Mouse (Mus musculus): Measurements from ENCODE around the gene Cd9. TPM values are rescaled to one million over a fixed set of nuclear protein-coding genes. Genes with fewer than 3 reads are reported as not detected.

Gene Cd9
- polyA plus RNA-seq, 1 experiment from 2014 or later: 243 TPM

DNA sequence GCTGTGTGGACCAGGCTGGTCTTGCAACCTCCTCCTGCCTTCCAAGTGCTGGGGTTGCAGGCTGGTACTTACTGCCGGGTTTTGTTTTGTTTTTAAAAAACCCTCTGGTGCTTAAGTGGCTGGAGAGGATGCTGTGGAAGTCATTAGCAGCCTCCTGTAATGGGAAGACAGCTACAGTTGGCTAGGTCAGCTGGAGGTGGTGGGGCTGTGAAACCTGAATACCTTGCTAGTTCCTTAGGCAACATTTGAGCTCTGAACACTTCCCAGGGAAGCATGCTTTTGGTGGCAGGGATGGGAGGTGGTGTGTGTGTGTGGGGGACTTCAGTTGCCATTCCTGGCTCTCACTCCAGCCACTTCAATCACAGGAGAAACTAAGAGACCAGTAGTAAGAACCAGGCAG is 19.4 kb downstream of the Cd9 start:
- Histone ChIP-seq H3K27ac (ENCODE audit: low read depth) (no peak overlapping the region), H3K27me3 (ENCODE audit: insufficient read depth, low read length) (no peaks in the 10 kb centered on the region), H3K4me2 (ENCODE audit: low read depth, low read length) (no peak overlapping the region), H3K36me3 (replicated peaks; ENCODE audit: insufficient read depth, low read length) (peaks cover 6% of the 10 kb centered on the region; the same call in 1 of the 2 replicates), H3K4me3 (ENCODE audit: low read depth, low read length) (no peak overlapping the region), H3K9me3 (ENCODE audit: low read length) (no peaks in the 10 kb centered on the region), H3K4me1 (ENCODE audit: insufficient read depth) (peaks cover 65% of the 10 kb centered on the region), H3K9ac (replicated peaks) (no peak overlapping the region)
- ATAC-seq: no peak
- 50% methylated on average over 1 of the region's 1 CpGs for WGBS (ENCODE audit: insufficient replicate concordance)
- TF ChIP-seq CTCF (IDR thresholded peaks at IDR 0.05; ENCODE audit: low read depth): no peak
- TF ChIP-seq EP300 (IDR thresholded peaks at IDR 0.05; ENCODE audit: low read depth): no peak
- no peak for DNase-seq

DNA sequence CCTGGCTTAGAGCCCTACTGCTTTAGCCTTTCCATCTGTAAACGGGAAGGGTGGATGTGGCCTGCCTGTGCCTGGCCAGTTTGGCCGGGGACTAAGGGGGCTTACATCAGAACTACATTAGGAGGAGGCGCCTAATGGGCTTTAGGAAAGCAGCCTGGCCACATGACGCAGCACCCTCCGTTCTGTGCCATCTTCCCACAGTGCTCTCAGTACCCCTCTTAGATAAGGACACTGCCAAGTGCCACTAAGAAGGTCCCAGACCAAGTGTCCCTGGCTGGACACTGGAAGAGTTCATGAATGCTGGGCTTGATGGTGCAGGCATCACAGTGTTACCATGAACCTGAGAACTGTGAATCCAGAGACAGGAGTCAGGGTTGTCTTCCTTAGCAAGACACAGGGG is 20.7 kb downstream of the Cd9 start:
- Histone ChIP-seq H3K4me1 (ENCODE audit: insufficient read depth) (peaks cover 57% of the 10 kb centered on the region), H3K4me3 (ENCODE audit: low read depth, low read length) (no peak overlapping the region), H3K36me3 (replicated peaks; ENCODE audit: insufficient read depth, low read length) (peaks cover 14% of the 10 kb centered on the region), H3K9ac (replicated peaks) (no peak overlapping the region; the same call in 1 of the 2 replicates), H3K27me3 (ENCODE audit: insufficient read depth, low read length) (no peaks in the 10 kb centered on the region), H3K4me2 (ENCODE audit: low read depth, low read length) (peak overlapping the region; percentile 55), H3K27ac (ENCODE audit: low read depth) (peak overlapping the region; percentile 90), H3K9me3 (ENCODE audit: low read length) (no peaks in the 10 kb centered on the region)
- peak; percentile 16 for ATAC-seq
- no peak for TF ChIP-seq CTCF (IDR thresholded peaks at IDR 0.05; ENCODE audit: low read depth)
- TF ChIP-seq EP300 (IDR thresholded peaks at IDR 0.05; ENCODE audit: low read depth): no peak
- WGBS (ENCODE audit: insufficient replicate concordance): 56% methylated on average over 5 of the region's 5 CpGs
- no peak for DNase-seq

DNA sequence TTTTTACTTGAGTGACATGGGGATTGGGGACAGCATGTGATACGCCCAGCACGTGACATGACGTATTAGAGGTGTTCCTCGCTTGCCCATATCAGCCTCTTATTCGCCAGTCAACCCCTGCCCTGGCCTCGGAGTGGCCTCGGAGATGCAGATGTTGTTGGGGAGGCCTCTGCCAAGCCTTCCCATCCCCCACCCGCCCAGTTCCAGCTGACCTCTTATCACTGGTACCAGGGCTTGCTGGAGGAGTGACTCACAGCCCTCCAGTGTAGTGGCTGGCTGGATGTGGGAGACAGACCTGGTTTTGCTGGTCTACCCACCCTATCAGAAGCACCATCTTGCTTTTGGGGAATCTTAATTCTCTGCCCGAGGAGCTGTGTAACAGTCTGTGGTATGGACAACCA is 21.3 kb downstream of the Cd9 start:
- Histone ChIP-seq H3K27ac (ENCODE audit: low read depth) (peak overlapping the region; percentile 90), H3K27me3 (ENCODE audit: insufficient read depth, low read length) (no peaks in the 10 kb centered on the region), H3K9ac (replicated peaks) (no peak overlapping the region; the same call in 1 of the 2 replicates), H3K4me3 (ENCODE audit: low read depth, low read length) (no peak overlapping the region), H3K36me3 (replicated peaks; ENCODE audit: insufficient read depth, low read length) (peaks cover 20% of the 10 kb centered on the region), H3K4me2 (ENCODE audit: low read depth, low read length) (peak overlapping the region; percentile 55), H3K4me1 (ENCODE audit: insufficient read depth) (peaks cover 51% of the 10 kb centered on the region), H3K9me3 (ENCODE audit: low read length) (no peaks in the 10 kb centered on the region)
- peak; percentile 87 for DNase-seq
- ATAC-seq: peak; percentile 95
- TF ChIP-seq CTCF (IDR thresholded peaks at IDR 0.05; ENCODE audit: low read depth): no peak
- TF ChIP-seq EP300 (IDR thresholded peaks at IDR 0.05; ENCODE audit: low read depth): peak; percentile 91
- WGBS (ENCODE audit: insufficient replicate concordance): 39% methylated on average over 9 of the region's 9 CpGs

DNA sequence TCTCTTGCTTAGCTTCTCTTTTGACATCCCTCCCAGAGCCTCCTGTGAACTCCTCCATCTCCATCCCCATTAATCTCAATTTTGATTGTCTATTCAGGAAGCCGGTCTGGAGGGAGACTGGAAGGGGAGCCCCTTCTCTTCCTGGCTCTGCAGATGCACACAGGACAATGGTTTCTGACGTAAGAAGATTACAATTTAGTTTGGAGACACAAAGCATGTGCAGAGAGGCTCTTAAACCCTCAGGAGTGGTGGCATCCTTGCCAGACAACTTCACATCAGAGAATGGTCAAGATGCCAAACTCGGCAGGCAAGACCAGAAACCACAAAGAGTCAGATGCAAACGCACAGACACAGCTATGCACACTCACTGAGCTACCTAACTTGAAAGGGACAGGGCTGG is 22.7 kb downstream of the Cd9 start:
- no peaks in the 10 kb centered on the region for H3K9me3 ChIP-seq (ENCODE audit: low read length)
- H3K9ac ChIP-seq (replicated peaks): no peak overlapping the region
- DNase-seq (no peak), ATAC-seq (no peak)
- no peak overlapping the region for H3K4me3 ChIP-seq (ENCODE audit: low read depth, low read length)
- TF ChIP-seq EP300 (IDR thresholded peaks at IDR 0.05; ENCODE audit: low read depth) (no peak), CTCF (IDR thresholded peaks at IDR 0.05; ENCODE audit: low read depth) (no peak)
- no peak overlapping the region; the same call in 1 of the 2 replicates for H3K27ac ChIP-seq (ENCODE audit: low read depth)
- peaks cover 27% of the 10 kb centered on the region for H3K36me3 ChIP-seq (replicated peaks; ENCODE audit: insufficient read depth, low read length)
- H3K4me2 ChIP-seq (ENCODE audit: low read depth, low read length): no peak overlapping the region
- peaks cover 42% of the 10 kb centered on the region for H3K4me1 ChIP-seq (ENCODE audit: insufficient read depth)
- H3K27me3 ChIP-seq (ENCODE audit: insufficient read depth, low read length): no peaks in the 10 kb centered on the region
- WGBS (ENCODE audit: insufficient replicate concordance): 52% methylated on average over 4 of the region's 4 CpGs

DNA sequence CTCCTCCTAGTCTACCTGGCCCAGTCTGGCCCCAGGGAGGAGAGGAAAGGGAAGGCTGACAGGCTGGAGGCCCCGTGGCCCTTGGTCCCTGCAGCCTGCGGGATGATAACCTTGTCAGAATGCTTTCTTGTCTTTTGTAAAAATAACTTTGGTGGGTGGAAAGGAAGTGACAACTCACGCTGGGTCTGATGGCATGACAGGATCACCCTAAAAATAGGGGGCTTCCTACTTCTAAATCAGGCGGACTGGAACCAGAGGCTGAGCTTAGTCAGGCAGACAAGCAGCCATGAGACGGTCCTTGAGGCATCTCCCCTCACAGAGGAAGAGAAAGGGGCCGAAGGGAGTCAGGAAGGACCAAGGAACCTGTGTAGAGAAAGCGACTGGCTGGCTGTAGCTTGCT is 23.3 kb downstream of the Cd9 start:
- DNase-seq (no peak), ATAC-seq (no peak)
- H3K4me1 ChIP-seq (ENCODE audit: insufficient read depth): peaks cover 36% of the 10 kb centered on the region
- peaks cover 27% of the 10 kb centered on the region for H3K36me3 ChIP-seq (replicated peaks; ENCODE audit: insufficient read depth, low read length)
- 45% methylated on average over 7 of the region's 7 CpGs for whole genome bisulfite sequencing (ENCODE audit: insufficient replicate concordance)
- no peak overlapping the region; the same call in 1 of the 2 replicates for H3K27ac ChIP-seq (ENCODE audit: low read depth)
- H3K9me3 ChIP-seq (ENCODE audit: low read length): no peaks in the 10 kb centered on the region
- H3K27me3 ChIP-seq (ENCODE audit: insufficient read depth, low read length): no peaks in the 10 kb centered on the region
- no peak overlapping the region; the same call in 1 of the 2 replicates for H3K9ac ChIP-seq (replicated peaks)
- H3K4me2 ChIP-seq (ENCODE audit: low read depth, low read length): no peak overlapping the region
- no peak overlapping the region for H3K4me3 ChIP-seq (ENCODE audit: low read depth, low read length)
- no peak for TF ChIP-seq CTCF (IDR thresholded peaks at IDR 0.05; ENCODE audit: low read depth)
- no peak for TF ChIP-seq EP300 (IDR thresholded peaks at IDR 0.05; ENCODE audit: low read depth)

DNA sequence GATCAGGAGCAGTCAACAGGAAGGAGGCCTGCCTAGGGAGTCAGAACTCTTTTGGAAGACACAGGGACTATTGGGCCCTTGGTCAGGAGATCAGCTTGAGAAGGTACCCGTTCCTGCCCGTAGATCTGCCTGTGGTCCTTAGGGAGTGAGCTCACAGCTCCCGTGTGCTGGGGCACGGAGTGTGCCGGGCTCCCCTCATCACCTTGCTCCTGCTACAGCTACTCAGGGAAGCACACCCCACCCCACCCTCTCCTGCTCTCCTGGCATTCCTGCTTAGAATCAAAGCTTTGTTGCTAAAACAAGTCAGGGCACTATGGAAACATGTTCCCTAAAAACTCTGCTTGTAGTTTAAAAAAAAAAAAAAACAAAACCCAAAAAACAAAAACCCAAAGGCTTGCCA is 24.0 kb downstream of the Cd9 start:
- Histone ChIP-seq H3K27ac (ENCODE audit: low read depth) (no peak overlapping the region), H3K4me3 (ENCODE audit: low read depth, low read length) (no peak overlapping the region), H3K9me3 (ENCODE audit: low read length) (no peaks in the 10 kb centered on the region), H3K4me1 (ENCODE audit: insufficient read depth) (peaks cover 32% of the 10 kb centered on the region), H3K9ac (replicated peaks) (no peak overlapping the region), H3K4me2 (ENCODE audit: low read depth, low read length) (no peak overlapping the region), H3K36me3 (replicated peaks; ENCODE audit: insufficient read depth, low read length) (peaks cover 27% of the 10 kb centered on the region), H3K27me3 (ENCODE audit: insufficient read depth, low read length) (no peaks in the 10 kb centered on the region)
- ATAC-seq: no peak
- TF ChIP-seq CTCF (IDR thresholded peaks at IDR 0.05; ENCODE audit: low read depth) (no peak), EP300 (IDR thresholded peaks at IDR 0.05; ENCODE audit: low read depth) (no peak)
- WGBS (ENCODE audit: insufficient replicate concordance): 78% methylated on average over 5 of the region's 5 CpGs
- DNase-seq: no peak

DNA sequence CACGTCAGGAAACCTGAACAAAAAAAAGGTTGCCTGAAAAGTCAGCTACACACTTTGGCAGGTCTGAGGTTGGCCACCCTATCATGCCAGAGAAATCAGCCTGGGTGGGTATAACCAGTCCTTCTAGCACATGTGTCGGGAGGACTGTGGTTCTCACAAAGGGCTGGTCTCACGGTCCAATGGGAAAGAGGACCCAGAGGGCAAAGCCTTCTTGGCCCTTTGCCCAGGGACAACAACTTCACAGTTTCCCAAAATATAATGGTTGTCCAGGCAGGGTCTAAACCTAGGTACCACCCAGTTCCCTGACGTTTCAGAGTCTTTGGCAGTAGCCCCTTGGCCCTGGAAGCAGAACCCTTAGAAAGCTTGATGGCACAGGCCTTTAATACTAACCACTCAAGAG is 25.4 kb downstream of the Cd9 start:
- no peak for ATAC-seq
- DNase-seq: no peak

More for the DNA sequence above, 25.4 kb downstream of the Cd9 start:
- Histone ChIP-seq H3K4me1 (ENCODE audit: insufficient read depth) (peaks cover 22% of the 10 kb centered on the region), H3K36me3 (replicated peaks; ENCODE audit: insufficient read depth, low read length) (peaks cover 32% of the 10 kb centered on the region), H3K9ac (replicated peaks) (no peak overlapping the region), H3K4me2 (ENCODE audit: low read depth, low read length) (no peak overlapping the region), H3K9me3 (ENCODE audit: low read length) (no peaks in the 10 kb centered on the region), H3K4me3 (ENCODE audit: low read depth, low read length) (no peak overlapping the region), H3K27me3 (ENCODE audit: insufficient read depth, low read length) (no peaks in the 10 kb centered on the region), H3K27ac (ENCODE audit: low read depth) (no peak overlapping the region)
- WGBS (ENCODE audit: insufficient replicate concordance): 72% methylated on average over 4 of the region's 4 CpGs
- TF ChIP-seq CTCF (IDR thresholded peaks at IDR 0.05; ENCODE audit: low read depth) (no peak), EP300 (IDR thresholded peaks at IDR 0.05; ENCODE audit: low read depth) (no peak)

Data from liver, postnatal 0 days (tissue).